Comparison of ENCODE assay signal across 11 mouse cellular contexts in the genomic region with DNA sequence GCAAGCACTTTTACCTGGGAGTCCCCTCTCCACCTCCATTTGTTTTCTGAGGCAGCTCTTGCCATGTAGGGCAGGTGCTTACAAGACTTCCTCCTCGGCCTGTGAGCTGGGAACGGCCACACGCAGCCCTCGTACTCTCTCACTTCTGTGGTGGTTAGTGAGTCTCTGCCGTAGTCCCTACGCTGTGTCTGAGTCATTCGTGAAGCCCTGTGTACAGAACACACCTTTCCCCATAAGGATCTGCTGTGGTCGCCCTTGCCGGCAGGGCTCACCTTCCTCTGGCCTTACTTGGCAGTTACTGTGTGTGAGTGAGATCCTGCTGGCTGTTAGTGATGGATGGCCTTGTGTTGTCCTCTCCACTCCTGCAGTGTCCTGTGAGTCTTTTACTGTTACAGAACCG. TPM values are rescaled to one million over a fixed set of nuclear protein-coding genes. Genes with fewer than 3 reads are reported as not detected.
DNase-seq lines count a peak whose midpoint lies in the region; ATAC-seq and TF ChIP-seq lines count a peak whose summit lies in the region.
"Had no signal": no experiment of that assay in that cellular context is flagged by ENCODE, and none has a peak within 500 bp of the region (broad histone marks: within the 10 kb centered on the region; RNA-seq: fewer than 3 reads in every experiment).

No protein-coding gene starts in this region.

- WGBS in intestine, postnatal 0 days: 74% methylated on average over 10 of the region's 10 CpGs
- 81% methylated on average over 10 of the region's 10 CpGs for WGBS in intestine, embryonic 15.5 days
- 93% methylated on average over 10 of the region's 10 CpGs for WGBS in forebrain, embryonic 11.5 days

- peak overlapping the region; percentile 46 for H3K27ac ChIP-seq in intestine, postnatal 0 days (ENCODE audit: low read depth, low read length)
- H3K27ac ChIP-seq in intestine, embryonic 15.5 days: no peak overlapping the region
- no peak overlapping the region for H3K27ac ChIP-seq in forebrain, embryonic 11.5 days (ENCODE audit: low read depth, low read length)
- H3K27ac ChIP-seq: embryonic facial prominence, embryonic 15.5 days; liver, embryonic 13.5 days; stomach, embryonic 15.5 days had no signal

- H3K4me2 ChIP-seq in intestine, postnatal 0 days (replicated peaks; ENCODE audit: low read depth): no peak overlapping the region
- H3K4me2 ChIP-seq in intestine, embryonic 15.5 days (replicated peaks): no peak overlapping the region
- no peak overlapping the region for H3K4me2 ChIP-seq in forebrain, embryonic 11.5 days (ENCODE audit: low read depth, low read length, severe bottlenecking)
- H3K4me2 ChIP-seq: embryonic facial prominence, embryonic 15.5 days; liver, embryonic 13.5 days; stomach, embryonic 15.5 days had no signal

- no peak overlapping the region for H3K9ac ChIP-seq in intestine, postnatal 0 days (ENCODE audit: low read depth, low read length)
- H3K9ac ChIP-seq in intestine, embryonic 15.5 days: no peak overlapping the region
- H3K9ac ChIP-seq in forebrain, embryonic 11.5 days (ENCODE audit: low read length): no peak overlapping the region
- H3K9ac ChIP-seq: embryonic facial prominence, embryonic 15.5 days; liver, embryonic 13.5 days; stomach, embryonic 15.5 days had no signal

- H3K9me3 ChIP-seq in intestine, postnatal 0 days (ENCODE audit: control insufficient read depth): no peaks in the 10 kb centered on the region
- no peaks in the 10 kb centered on the region for H3K9me3 ChIP-seq in intestine, embryonic 15.5 days
- H3K9me3 ChIP-seq in forebrain, embryonic 11.5 days (ENCODE audit: control insufficient read depth, low read length): no peaks in the 10 kb centered on the region
- H3K9me3 ChIP-seq: embryonic facial prominence, embryonic 15.5 days; liver, embryonic 13.5 days; stomach, embryonic 15.5 days had no signal

- DNase-seq in B cell, adult 2 months: peak; percentile 72
- peak; percentile 45 to 50 for DNase-seq in spleen, adult 18-20 months
- no peak for DNase-seq in lung, postnatal 14 days
- DNase-seq in yolk sac, embryonic 10.5 days (ENCODE audit: low spot score): no peak
- DNase-seq in forebrain, embryonic 11.5 days (ENCODE audit: low spot score): no peak
- DNase-seq: liver, embryonic 13.5 days had no signal

- H3K4me3 ChIP-seq in intestine, postnatal 0 days (ENCODE audit: low read depth, low read length): no peak overlapping the region
- no peak overlapping the region for H3K4me3 ChIP-seq in intestine, embryonic 15.5 days (replicated peaks)
- H3K4me3 ChIP-seq in forebrain, embryonic 11.5 days (ENCODE audit: low read depth, low read length): no peak overlapping the region
- H3K4me3 ChIP-seq: embryonic facial prominence, embryonic 15.5 days; liver, embryonic 13.5 days; stomach, embryonic 15.5 days had no signal

- TF ChIP-seq CTCF in intestine, postnatal 0 days (IDR thresholded peaks at IDR 0.05; ENCODE audit: low read depth): no peak

- H3K4me1 ChIP-seq in intestine, postnatal 0 days (replicated peaks; ENCODE audit: control insufficient read depth, insufficient read depth, low read length): no peaks in the 10 kb centered on the region
- H3K4me1 ChIP-seq in intestine, embryonic 15.5 days (replicated peaks): no peaks in the 10 kb centered on the region
- no peaks in the 10 kb centered on the region for H3K4me1 ChIP-seq in forebrain, embryonic 11.5 days (replicated peaks; ENCODE audit: control insufficient read depth, insufficient read depth, low read length)
- H3K4me1 ChIP-seq: embryonic facial prominence, embryonic 15.5 days had no signal

- ATAC-seq in intestine, postnatal 0 days: no peak
- no peak for ATAC-seq in intestine, embryonic 15.5 days
- peak; percentile 85 for ATAC-seq in activated CD4-positive, CD25-positive, alpha-beta regulatory T cell, adult 4 months
- no peak for ATAC-seq in forebrain, embryonic 11.5 days (replicated peaks; ENCODE audit: low FRiP score)

- H3K27me3 ChIP-seq in intestine, postnatal 0 days (replicated peaks; ENCODE audit: control insufficient read depth, insufficient read depth, low read length): no peaks in the 10 kb centered on the region
- no peaks in the 10 kb centered on the region for H3K27me3 ChIP-seq in intestine, embryonic 15.5 days (replicated peaks)
- no peaks in the 10 kb centered on the region for H3K27me3 ChIP-seq in forebrain, embryonic 11.5 days (ENCODE audit: control insufficient read depth, insufficient read depth, low read length)
- H3K27me3 ChIP-seq: embryonic facial prominence, embryonic 15.5 days; liver, embryonic 13.5 days; stomach, embryonic 15.5 days had no signal

- peaks cover 77% of the 10 kb centered on the region for H3K36me3 ChIP-seq in intestine, postnatal 0 days (ENCODE audit: control insufficient read depth, insufficient read depth)
- peaks cover 48% of the 10 kb centered on the region for H3K36me3 ChIP-seq in intestine, embryonic 15.5 days
- H3K36me3 ChIP-seq in forebrain, embryonic 11.5 days (ENCODE audit: control insufficient read depth, insufficient read depth, low read length): peaks cover 12% of the 10 kb centered on the region

RNA-seq across cellular contexts. Expression of a gene that starts 23.2 kb away (rescaled TPM):
- polyA plus RNA-seq in intestine, postnatal 0 days (2015; fragmentation: Nextera tagmentation; extraction: Ambion mirVana): 29.1 and 33.1 TPM in 2 replicates
- 36.6 and 37.5 TPM in 2 replicates for polyA plus RNA-seq in intestine, embryonic 15.5 days (2015; fragmentation: Nextera tagmentation; extraction: Ambion mirVana)
- 10 to 100 TPM; 26.1 to 39.3 TPM for polyA plus RNA-seq in activated CD4-positive, CD25-positive, alpha-beta regulatory T cell, adult 4 months (2017; shearing (Covaris generic))
- 41.5 and 47.9 TPM in 2 replicates for polyA plus RNA-seq in forebrain, embryonic 11.5 days (2014; fragmentation: Nextera tagmentation; extraction: Ambion mirVana)

RNA-seq across cellular contexts. Expression of a gene that starts 23.4 kb away (rescaled TPM):
- polyA plus RNA-seq in intestine, postnatal 0 days (2015; fragmentation: Nextera tagmentation; extraction: Ambion mirVana): 79.2 and 82.5 TPM in 2 replicates
- polyA plus RNA-seq in intestine, embryonic 15.5 days (2015; fragmentation: Nextera tagmentation; extraction: Ambion mirVana): 87.9 and 97.1 TPM in 2 replicates
- polyA plus RNA-seq in activated CD4-positive, CD25-positive, alpha-beta regulatory T cell, adult 4 months (2017; shearing (Covaris generic)): 10 to 100 TPM; 75.0 to 81.0 TPM
- polyA plus RNA-seq in forebrain, embryonic 11.5 days (2014; fragmentation: Nextera tagmentation; extraction: Ambion mirVana): 151 TPM in 2 replicates

RNA-seq across cellular contexts. Expression of a gene that starts 24.4 kb away (rescaled TPM):
- 31.1 and 31.6 TPM in 2 replicates for polyA plus RNA-seq in intestine, postnatal 0 days (2015; fragmentation: Nextera tagmentation; extraction: Ambion mirVana)
- 62.5 TPM in 2 replicates for polyA plus RNA-seq in intestine, embryonic 15.5 days (2015; fragmentation: Nextera tagmentation; extraction: Ambion mirVana)
- 10 to 100 TPM; 53.8 to 54.8 TPM for polyA plus RNA-seq in activated CD4-positive, CD25-positive, alpha-beta regulatory T cell, adult 4 months (2017; shearing (Covaris generic))
- polyA plus RNA-seq in forebrain, embryonic 11.5 days (2014; fragmentation: Nextera tagmentation; extraction: Ambion mirVana): 139 and 144 TPM in 2 replicates

RNA-seq across cellular contexts. Expression of a gene that starts 33.7 kb away (rescaled TPM):
- 109 and 114 TPM in 2 replicates for polyA plus RNA-seq in intestine, postnatal 0 days (2015; fragmentation: Nextera tagmentation; extraction: Ambion mirVana)
- 114 and 141 TPM in 2 replicates for polyA plus RNA-seq in intestine, embryonic 15.5 days (2015; fragmentation: Nextera tagmentation; extraction: Ambion mirVana)
- not detected for polyA plus RNA-seq in activated CD4-positive, CD25-positive, alpha-beta regulatory T cell, adult 4 months (2017; shearing (Covaris generic))
- polyA plus RNA-seq in forebrain, embryonic 11.5 days (2014; fragmentation: Nextera tagmentation; extraction: Ambion mirVana): 0.24 TPM in 1 of 2 replicates, not detected in the other

RNA-seq across cellular contexts. Expression of a gene that starts 57.8 kb away (rescaled TPM):
- polyA plus RNA-seq in intestine, postnatal 0 days (2015; fragmentation: Nextera tagmentation; extraction: Ambion mirVana): 4.0 and 4.9 TPM in 2 replicates
- polyA plus RNA-seq in intestine, embryonic 15.5 days (2015; fragmentation: Nextera tagmentation; extraction: Ambion mirVana): 10.0 and 11.5 TPM in 2 replicates
- polyA plus RNA-seq in activated CD4-positive, CD25-positive, alpha-beta regulatory T cell, adult 4 months (2017; shearing (Covaris generic)): 1 to 10 TPM; 2.6 to 4.5 TPM
- polyA plus RNA-seq in forebrain, embryonic 11.5 days (2014; fragmentation: Nextera tagmentation; extraction: Ambion mirVana): 13.3 and 15.4 TPM in 2 replicates

Comparison
In these comparisons a context has a peak if more than half of its experiments do, and no peak if none do; other contexts are left out.
1. DNase-seq: peak in B cell, adult 2 months (2 of 2) and spleen, adult 18-20 months (2 of 2); none in lung, postnatal 14 days (single experiment), yolk sac, embryonic 10.5 days (single experiment) and forebrain, embryonic 11.5 days (single experiment).